Mouse (Mus musculus) liver, adult 2 months (tissue): ENCODE results near the gene Cdk6. TPM values are rescaled to one million over a fixed set of nuclear protein-coding genes. Genes with fewer than 3 reads are reported as not detected.

Experiments
- DNase-seq: peaks from one replicate; pipeline ENCODE4 v3.0.0-alpha.2; 2011; ENCODE audit warnings: low read depth, low spot score; ENCODE audit errors: extremely low read depth
- H3K27ac ChIP-seq: fragments of 200-500 bp; replicated peaks from 2 replicates; pipeline ENCODE4 v1.5.1; 2012; ENCODE audit warnings: low read depth, mild to moderate bottlenecking, control low read depth, inconsistent platforms, low read length; ENCODE audit not compliant: insufficient read depth
- H3K27me3 ChIP-seq: fragments of 200-500 bp; 2 replicates; pipeline ENCODE4 v1.6.1; 2012; ENCODE audit warnings: mild to moderate bottlenecking, moderate library complexity, low read length, inconsistent platforms; ENCODE audit not compliant: control insufficient read depth, insufficient read depth
- H3K36me3 ChIP-seq: fragments of 200-500 bp; 2 replicates; pipeline ENCODE4 v1.6.1; 2012; ENCODE audit warnings: low read length, inconsistent platforms; ENCODE audit not compliant: control insufficient read depth, insufficient read depth
- H3K4me1 ChIP-seq: fragments of 200-500 bp; 2 replicates; pipeline ENCODE4 v1.6.1; 2011; ENCODE audit warnings: low read length; ENCODE audit not compliant: control insufficient read depth, insufficient read depth
- H3K4me3 ChIP-seq: fragments of 200-500 bp; 2 replicates; pipeline ENCODE4 v1.5.1; 2011; ENCODE audit warnings: low read depth, mild to moderate bottlenecking, control low read depth, low read length, moderate library complexity; ENCODE audit not compliant: insufficient read depth
- H3K79me2 ChIP-seq: fragments of 200-500 bp; 2 replicates; pipeline ENCODE4 v1.6.1; 2012; ENCODE audit warnings: inconsistent platforms, mild to moderate bottlenecking, low read length, moderate library complexity; ENCODE audit not compliant: control insufficient read depth, insufficient read depth
- H3K9ac ChIP-seq: fragments of 200-500 bp; 2 replicates; pipeline ENCODE4 v1.6.1; 2012; ENCODE audit warnings: low read depth, mild to moderate bottlenecking, control low read depth, inconsistent platforms, low read length
- CTCF ChIP-seq: fragments of 200-500 bp; IDR thresholded peaks from 2 replicates; pipeline ENCODE4 v1.5.1; 2011; ENCODE audit warnings: low read depth, low read length, control low read depth
- POLR2A ChIP-seq: fragments of 200-500 bp; IDR thresholded peaks from 2 replicates; pipeline ENCODE4 v1.6.1; 2011; ENCODE audit warnings: low read length, control low read depth; ENCODE audit not compliant: insufficient read depth; ENCODE audit errors: extremely low read depth
- WGBS: fragments of 180-500 bp; shearing (Covaris S2); methylation state at CpG from one replicate; pipeline ENCODE4 v1.1.7; 2018; 5-methylcytosine and 5-hydroxymethylcytosine counted together
- polyA plus RNA-seq: library from polyadenylated mRNA; depleted of rRNA; stranded (reverse); fragments of >200 nt; gene quantifications from 2 replicates; pipeline ENCODE4 v1.2.3, GENCODE M21; 2012
- total RNA-seq: library from RNA; depleted of rRNA; stranded (reverse); fragments of >200 nt; gene quantifications from 2 replicates; pipeline ENCODE4 v1.2.3, GENCODE M21; 2014

Gene Cdk6
- total and polyA plus RNA-seq, 2 experiments, result 6.1 to 9.9 TPM

DNA sequence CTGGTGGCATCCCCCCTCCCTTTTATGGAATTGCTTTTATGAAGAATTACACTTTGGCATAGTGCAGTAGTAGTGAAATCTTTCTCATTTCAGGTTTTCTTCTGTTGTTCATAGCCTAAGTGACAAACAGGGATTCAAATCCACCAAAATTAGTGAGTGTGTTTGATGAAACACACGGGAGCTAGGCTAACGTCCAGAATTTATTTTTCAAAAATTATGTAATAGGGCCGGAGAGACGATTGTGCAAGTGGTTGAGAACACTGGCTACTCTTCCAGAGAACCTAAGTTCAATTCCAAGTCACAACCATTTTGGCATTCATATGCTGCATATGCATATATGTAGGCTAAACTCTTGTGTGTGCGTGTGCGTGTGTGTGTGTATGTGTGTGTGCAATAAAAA is 16.2 kb downstream of the Cdk6 start:
- Histone ChIP-seq H3K36me3 (no peaks in the 10 kb centered on the region), H3K27me3 (no peaks in the 10 kb centered on the region), H3K9ac (no peak overlapping the region), H3K4me1 (peaks cover 4% of the 10 kb centered on the region; the same call in 1 of the 2 replicates), H3K27ac (no peak overlapping the region), H3K79me2 (peaks cover 3% of the 10 kb centered on the region; the same call in 1 of the 2 replicates), H3K4me3 (no peak overlapping the region)
- DNase-seq, result peak; percentile 74
- WGBS, result 42% methylated on average over 6 of the region's 6 CpGs
- TF ChIP-seq POLR2A (no peak), CTCF (no peak)

DNA sequence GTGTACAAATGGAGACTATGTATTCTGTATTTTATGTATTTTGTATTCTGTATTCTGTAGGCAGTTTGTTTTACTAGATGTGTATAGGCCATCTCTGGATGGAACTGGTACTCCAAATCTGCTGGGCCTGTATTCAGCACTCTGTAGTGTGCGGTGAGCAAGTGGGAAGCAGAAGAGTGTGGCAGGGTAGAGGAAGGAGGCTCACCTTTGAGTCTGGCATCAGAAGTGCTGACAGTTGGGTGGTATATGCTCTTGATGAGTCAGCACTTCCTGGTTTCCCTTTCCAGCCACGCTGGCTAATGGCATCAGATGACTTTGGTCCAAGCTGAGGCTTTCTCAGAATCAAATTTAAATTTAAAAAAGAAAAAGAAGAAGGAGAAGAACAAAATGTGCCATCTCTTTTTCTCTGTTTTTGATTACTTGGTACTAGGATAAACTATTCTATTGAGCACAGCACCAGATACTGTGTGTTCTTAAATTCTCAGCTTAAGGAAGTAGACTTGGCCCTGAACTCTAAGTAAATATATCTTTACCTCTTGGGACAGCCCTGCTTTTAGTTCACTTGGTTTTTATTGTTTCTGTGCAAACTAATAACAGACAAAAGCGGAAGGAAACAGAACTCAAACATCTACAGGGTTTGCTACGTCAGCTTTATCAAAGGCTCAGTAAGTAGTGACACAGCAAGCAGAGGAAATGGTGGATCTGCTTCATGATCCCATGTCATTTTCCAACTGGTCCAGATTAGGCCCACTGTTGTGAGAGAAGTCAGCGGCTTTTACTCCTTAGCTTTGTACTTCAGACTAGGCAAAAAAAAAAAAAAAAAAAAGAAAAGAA is 17.6 kb downstream of the Cdk6 start:
- H3K79me2 ChIP-seq, result peaks cover 3% of the 10 kb centered on the region; the same call in 1 of the 2 replicates
- no peak overlapping the region for H3K27ac ChIP-seq
- DNase-seq, result no peak
- peaks cover 11% of the 10 kb centered on the region for H3K4me1 ChIP-seq
- TF ChIP-seq POLR2A (no peak), CTCF (no peak)
- H3K4me3 ChIP-seq, result no peak overlapping the region
- WGBS, result 71% methylated on average over 5 of the region's 5 CpGs
- H3K36me3 ChIP-seq, result no peaks in the 10 kb centered on the region
- no peak overlapping the region for H3K9ac ChIP-seq
- no peaks in the 10 kb centered on the region for H3K27me3 ChIP-seq

DNA sequence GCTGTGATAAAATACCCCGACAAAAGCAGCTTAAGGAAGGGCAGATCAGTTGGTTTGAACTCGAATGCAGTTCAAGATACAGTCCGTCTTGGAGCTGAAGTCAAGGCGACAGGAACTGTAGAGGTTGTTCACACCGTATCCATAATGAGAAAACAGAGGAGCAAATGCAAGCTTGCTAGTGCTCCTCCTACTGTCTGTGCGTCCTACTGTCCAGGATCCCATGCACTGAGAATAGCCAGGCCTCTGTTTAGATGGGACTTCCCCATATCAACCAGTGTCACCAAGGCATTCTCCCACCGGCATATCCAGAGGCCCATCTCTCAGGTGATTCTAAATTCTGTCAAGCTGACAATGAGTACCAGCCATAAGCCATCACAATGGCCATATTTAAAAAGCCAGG is 18.6 kb downstream of the Cdk6 start:
- WGBS, result 73% methylated on average over 7 of the region's 7 CpGs
- H3K9ac ChIP-seq, result no peak overlapping the region
- DNase-seq, result no peak
- H3K36me3 ChIP-seq, result no peaks in the 10 kb centered on the region
- peaks cover 17% of the 10 kb centered on the region for H3K4me1 ChIP-seq
- H3K27me3 ChIP-seq, result no peaks in the 10 kb centered on the region
- no peak overlapping the region for H3K27ac ChIP-seq
- peaks cover 3% of the 10 kb centered on the region; the same call in 1 of the 2 replicates for H3K79me2 ChIP-seq
- TF ChIP-seq CTCF (no peak), POLR2A (no peak)
- H3K4me3 ChIP-seq, result no peak overlapping the region

DNA sequence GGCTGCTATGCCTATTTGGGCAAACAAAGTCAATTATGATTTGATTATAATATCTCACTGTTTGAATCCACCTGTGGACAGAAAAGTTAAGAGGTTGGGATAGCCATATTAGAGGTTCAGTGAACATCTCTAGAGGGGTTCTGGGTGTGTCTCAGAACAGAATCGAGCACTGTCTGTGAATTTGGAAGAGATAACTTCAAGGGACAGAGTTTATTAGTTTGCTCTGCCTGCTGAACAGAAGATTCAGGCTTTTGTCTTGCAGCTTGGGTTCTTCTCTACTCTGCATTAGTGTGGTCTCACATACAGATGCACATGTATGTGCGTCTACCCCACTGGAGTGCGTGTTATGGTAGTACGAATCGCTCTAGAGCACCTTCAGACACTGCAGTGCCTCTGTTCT is 20.0 kb downstream of the Cdk6 start:
- H3K4me3 ChIP-seq, result no peak overlapping the region
- no peak for DNase-seq
- no peak overlapping the region for H3K27ac ChIP-seq
- H3K4me1 ChIP-seq, result peaks cover 17% of the 10 kb centered on the region
- H3K27me3 ChIP-seq, result no peaks in the 10 kb centered on the region
- H3K36me3 ChIP-seq, result no peaks in the 10 kb centered on the region
- no peak overlapping the region for H3K9ac ChIP-seq
- peaks cover 8% of the 10 kb centered on the region; the same call in 1 of the 2 replicates for H3K79me2 ChIP-seq
- WGBS, result 97% methylated on average over 5 of the region's 5 CpGs
- no peak for TF ChIP-seq POLR2A
- no peak for TF ChIP-seq CTCF

DNA sequence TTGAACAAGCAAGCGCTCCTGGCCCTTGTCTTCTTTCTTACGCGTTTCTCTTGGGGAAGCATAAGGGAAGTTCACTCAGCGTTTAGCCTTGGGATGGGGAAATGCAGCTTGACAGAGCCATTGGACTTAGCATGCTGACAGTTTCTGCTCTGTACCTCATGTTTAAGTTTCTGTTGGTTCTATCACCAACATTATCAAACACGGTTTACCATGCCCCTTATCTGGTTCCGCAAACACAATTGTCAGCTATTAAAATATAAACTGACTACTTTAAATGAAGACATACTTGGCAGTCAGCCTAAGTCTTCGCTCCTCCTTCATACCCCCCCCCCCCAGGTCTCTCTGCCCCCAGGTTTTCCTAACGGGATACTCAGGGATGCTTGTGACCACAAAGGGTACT is 20.8 kb downstream of the Cdk6 start:
- Histone ChIP-seq H3K36me3 (no peaks in the 10 kb centered on the region), H3K79me2 (peaks cover 8% of the 10 kb centered on the region; the same call in 1 of the 2 replicates), H3K27me3 (no peaks in the 10 kb centered on the region), H3K4me1 (peaks cover 17% of the 10 kb centered on the region), H3K4me3 (no peak overlapping the region), H3K9ac (no peak overlapping the region), H3K27ac (no peak overlapping the region)
- DNase-seq, result no peak
- TF ChIP-seq CTCF (no peak), POLR2A (no peak)
- 85% methylated on average over 8 of the region's 8 CpGs for WGBS
